Mouse (Mus musculus): Measurements from ENCODE around the gene Iqck. TPM values are rescaled to one million over a fixed set of nuclear protein-coding genes. Genes with fewer than 3 reads are reported as not detected.

Gene Iqck
- polyA plus RNA-seq, 1 experiment from 2014 or later: 4.5 TPM

- Histone ChIP-seq H3K9ac (no peak overlapping the region), H3K4me3 (replicated peaks; ENCODE audit: low read length) (no peak overlapping the region), H3K9me3 (ENCODE audit: control insufficient read depth, low read length) (no peaks in the 10 kb centered on the region), H3K4me2 (replicated peaks) (peak overlapping the region; percentile 27), H3K36me3 (replicated peaks; ENCODE audit: control insufficient read depth, insufficient read depth) (no peaks in the 10 kb centered on the region), H3K4me1 (replicated peaks; ENCODE audit: control insufficient read depth, insufficient read depth, low read length) (peaks cover 7% of the 10 kb centered on the region; the same call in 1 of the 2 replicates), H3K27ac (0 out of 2 replicates have a peak overlapping the region, but pooled peaks have one; percentile 3), H3K27me3 (ENCODE audit: control insufficient read depth, insufficient read depth, low read length) (no peaks in the 10 kb centered on the region)
- 48% methylated on average over 13 of the region's 13 CpGs for WGBS
- DNase-seq (ENCODE audit: low spot score) (peak; percentile 81), ATAC-seq (ENCODE audit: low FRiP score) (peak; percentile 57; the same call in 1 of the 2 replicates)
Measured at GRCm38 (mm10) chr7:118902944-118903343, 47.4 kb downstream of the Iqck start.

GRCm38 (mm10) chr7:118903879-118904278 lies 48.3 kb downstream of the Iqck start:
- H3K9me3 ChIP-seq (ENCODE audit: control insufficient read depth, low read length): no peaks in the 10 kb centered on the region
- no peaks in the 10 kb centered on the region for H3K36me3 ChIP-seq (replicated peaks; ENCODE audit: control insufficient read depth, insufficient read depth)
- H3K27me3 ChIP-seq (ENCODE audit: control insufficient read depth, insufficient read depth, low read length): no peaks in the 10 kb centered on the region
- H3K4me3 ChIP-seq (replicated peaks; ENCODE audit: low read length): no peak overlapping the region
- H3K4me2 ChIP-seq (replicated peaks): no peak overlapping the region
- DNase-seq (ENCODE audit: low spot score) (no peak), ATAC-seq (ENCODE audit: low FRiP score) (no peak)
- H3K9ac ChIP-seq: no peak overlapping the region
- peaks cover 7% of the 10 kb centered on the region; the same call in 1 of the 2 replicates for H3K4me1 ChIP-seq (replicated peaks; ENCODE audit: control insufficient read depth, insufficient read depth, low read length)
- WGBS: 86% methylated on average over 9 of the region's 9 CpGs
- H3K27ac ChIP-seq: no peak overlapping the region

GRCm38 (mm10) chr7:118904530-118904929 lies 49.0 kb downstream of the Iqck start:
- no peak overlapping the region for H3K4me2 ChIP-seq (replicated peaks)
- no peaks in the 10 kb centered on the region for H3K36me3 ChIP-seq (replicated peaks; ENCODE audit: control insufficient read depth, insufficient read depth)
- H3K9me3 ChIP-seq (ENCODE audit: control insufficient read depth, low read length): no peaks in the 10 kb centered on the region
- H3K27me3 ChIP-seq (ENCODE audit: control insufficient read depth, insufficient read depth, low read length): no peaks in the 10 kb centered on the region
- ATAC-seq (ENCODE audit: low FRiP score) (no peak), DNase-seq (ENCODE audit: low spot score) (no peak)
- 85% methylated on average over 4 of the region's 4 CpGs for WGBS
- no peak overlapping the region for H3K9ac ChIP-seq
- no peak overlapping the region for H3K27ac ChIP-seq
- peaks cover 7% of the 10 kb centered on the region; the same call in 1 of the 2 replicates for H3K4me1 ChIP-seq (replicated peaks; ENCODE audit: control insufficient read depth, insufficient read depth, low read length)
- no peak overlapping the region for H3K4me3 ChIP-seq (replicated peaks; ENCODE audit: low read length)

- H3K4me3 ChIP-seq (replicated peaks; ENCODE audit: low read length): no peak overlapping the region
- no peak overlapping the region for H3K4me2 ChIP-seq (replicated peaks)
- H3K36me3 ChIP-seq (replicated peaks; ENCODE audit: control insufficient read depth, insufficient read depth): no peaks in the 10 kb centered on the region
- no peaks in the 10 kb centered on the region for H3K27me3 ChIP-seq (ENCODE audit: control insufficient read depth, insufficient read depth, low read length)
- H3K9ac ChIP-seq: no peak overlapping the region
- H3K9me3 ChIP-seq (ENCODE audit: control insufficient read depth, low read length): no peaks in the 10 kb centered on the region
- peaks cover 11% of the 10 kb centered on the region for H3K4me1 ChIP-seq (replicated peaks; ENCODE audit: control insufficient read depth, insufficient read depth, low read length)
- WGBS: 73% methylated on average over 8 of the region's 8 CpGs
- no peak overlapping the region for H3K27ac ChIP-seq
- DNase-seq (ENCODE audit: low spot score): no peak
- ATAC-seq (ENCODE audit: low FRiP score): no peak
Measured at GRCm38 (mm10) chr7:118908961-118909515, 53.5 kb downstream of the Iqck start.

- Histone ChIP-seq H3K9me3 (ENCODE audit: control insufficient read depth, low read length) (no peaks in the 10 kb centered on the region), H3K27ac (no peak overlapping the region), H3K4me3 (replicated peaks; ENCODE audit: low read length) (no peak overlapping the region), H3K27me3 (ENCODE audit: control insufficient read depth, insufficient read depth, low read length) (no peaks in the 10 kb centered on the region), H3K4me2 (replicated peaks) (no peak overlapping the region), H3K4me1 (replicated peaks; ENCODE audit: control insufficient read depth, insufficient read depth, low read length) (peaks cover 11% of the 10 kb centered on the region), H3K36me3 (replicated peaks; ENCODE audit: control insufficient read depth, insufficient read depth) (no peaks in the 10 kb centered on the region), H3K9ac (no peak overlapping the region)
- ATAC-seq (ENCODE audit: low FRiP score) (no peak), DNase-seq (ENCODE audit: low spot score) (no peak)
- WGBS: 82% methylated on average over 2 of the region's 2 CpGs
Measured at GRCm38 (mm10) chr7:118910464-118910863, 54.9 kb downstream of the Iqck start.

- DNase-seq (ENCODE audit: low spot score) (no peak), ATAC-seq (ENCODE audit: low FRiP score) (no peak)
- peaks cover 11% of the 10 kb centered on the region for H3K4me1 ChIP-seq (replicated peaks; ENCODE audit: control insufficient read depth, insufficient read depth, low read length)
- H3K36me3 ChIP-seq (replicated peaks; ENCODE audit: control insufficient read depth, insufficient read depth): no peaks in the 10 kb centered on the region
- no peak overlapping the region for H3K27ac ChIP-seq
- H3K4me2 ChIP-seq (replicated peaks): no peak overlapping the region
- 85% methylated on average over 2 of the region's 2 CpGs for WGBS
- H3K27me3 ChIP-seq (ENCODE audit: control insufficient read depth, insufficient read depth, low read length): no peaks in the 10 kb centered on the region
- no peak overlapping the region for H3K9ac ChIP-seq
- H3K4me3 ChIP-seq (replicated peaks; ENCODE audit: low read length): no peak overlapping the region
- no peaks in the 10 kb centered on the region for H3K9me3 ChIP-seq (ENCODE audit: control insufficient read depth, low read length)
Measured at GRCm38 (mm10) chr7:118911170-118911569, 55.6 kb downstream of the Iqck start.

- Histone ChIP-seq H3K27me3 (ENCODE audit: control insufficient read depth, insufficient read depth, low read length) (no peaks in the 10 kb centered on the region), H3K4me3 (replicated peaks; ENCODE audit: low read length) (no peak overlapping the region), H3K4me2 (replicated peaks) (no peak overlapping the region), H3K36me3 (replicated peaks; ENCODE audit: control insufficient read depth, insufficient read depth) (no peaks in the 10 kb centered on the region), H3K27ac (no peak overlapping the region), H3K9me3 (ENCODE audit: control insufficient read depth, low read length) (no peaks in the 10 kb centered on the region), H3K4me1 (replicated peaks; ENCODE audit: control insufficient read depth, insufficient read depth, low read length) (peaks cover 11% of the 10 kb centered on the region), H3K9ac (no peak overlapping the region)
- no peak for ATAC-seq (ENCODE audit: low FRiP score)
- WGBS: 58% methylated on average over 7 of the region's 7 CpGs
- DNase-seq (ENCODE audit: low spot score): no peak
Measured at GRCm38 (mm10) chr7:118911571-118911970, 56.0 kb downstream of the Iqck start.

- Histone ChIP-seq H3K4me2 (replicated peaks) (no peak overlapping the region), H3K4me3 (replicated peaks; ENCODE audit: low read length) (no peak overlapping the region), H3K4me1 (replicated peaks; ENCODE audit: control insufficient read depth, insufficient read depth, low read length) (peaks cover 11% of the 10 kb centered on the region), H3K27me3 (ENCODE audit: control insufficient read depth, insufficient read depth, low read length) (no peaks in the 10 kb centered on the region), H3K27ac (no peak overlapping the region; the same call in 1 of the 2 replicates), H3K9me3 (ENCODE audit: control insufficient read depth, low read length) (no peaks in the 10 kb centered on the region), H3K36me3 (replicated peaks; ENCODE audit: control insufficient read depth, insufficient read depth) (no peaks in the 10 kb centered on the region), H3K9ac (no peak overlapping the region)
- 10% methylated on average over 8 of the region's 8 CpGs for WGBS
- peak; percentile 27; the same call in 1 of the 2 replicates for ATAC-seq (ENCODE audit: low FRiP score)
- no peak for DNase-seq (ENCODE audit: low spot score)
Measured at GRCm38 (mm10) chr7:118912049-118912490, 56.5 kb downstream of the Iqck start.

GRCm38 (mm10) chr7:118914561-118915165 lies 59.1 kb downstream of the Iqck start:
- ATAC-seq (ENCODE audit: low FRiP score) (no peak), DNase-seq (ENCODE audit: low spot score) (no peak)
- WGBS: 88% methylated on average over 7 of the region's 7 CpGs
- no peak overlapping the region for H3K4me2 ChIP-seq (replicated peaks)
- no peak overlapping the region for H3K4me3 ChIP-seq (replicated peaks; ENCODE audit: low read length)
- H3K9ac ChIP-seq: no peak overlapping the region
- no peaks in the 10 kb centered on the region for H3K36me3 ChIP-seq (replicated peaks; ENCODE audit: control insufficient read depth, insufficient read depth)
- H3K27ac ChIP-seq: no peak overlapping the region
- H3K4me1 ChIP-seq (replicated peaks; ENCODE audit: control insufficient read depth, insufficient read depth, low read length): peaks cover 16% of the 10 kb centered on the region
- no peaks in the 10 kb centered on the region for H3K27me3 ChIP-seq (ENCODE audit: control insufficient read depth, insufficient read depth, low read length)
- H3K9me3 ChIP-seq (ENCODE audit: control insufficient read depth, low read length): no peaks in the 10 kb centered on the region
